Comparison of ENCODE assay signal across 8 mouse cellular contexts in genomic region chr9:62987824-62988223, GRCm38 (mm10). TPM values are rescaled to one million over a fixed set of nuclear protein-coding genes. Genes with fewer than 3 reads are reported as not detected.
DNase-seq lines count a peak whose midpoint lies in the region; ATAC-seq and TF ChIP-seq lines count a peak whose summit lies in the region.

Pias1 (minus strand) TSS chr9:62987924.

- H3K9ac ChIP-seq in forebrain, embryonic 11.5 days (ENCODE audit: low read length): no peak within 1 kb of the TSS
- no peak within 1 kb of the TSS for H3K9ac ChIP-seq in limb, embryonic 13.5 days
- no peak within 1 kb of the TSS for H3K9ac ChIP-seq in stomach, postnatal 0 days (ENCODE audit: low read length)

- no peaks in the 10 kb centered on the region for H3K27me3 ChIP-seq in testis, adult 2 months (ENCODE audit: control insufficient read depth, insufficient read depth, low read length)
- H3K27me3 ChIP-seq in forebrain, embryonic 11.5 days (ENCODE audit: control insufficient read depth, insufficient read depth, low read length): no peaks in the 10 kb centered on the region
- no peaks in the 10 kb centered on the region for H3K27me3 ChIP-seq in limb, embryonic 13.5 days
- H3K27me3 ChIP-seq in stomach, postnatal 0 days (ENCODE audit: control insufficient read depth, insufficient read depth, low read length): no peaks in the 10 kb centered on the region

- no peak within 1 kb of the TSS for H3K4me2 ChIP-seq in forebrain, embryonic 11.5 days (ENCODE audit: low read depth, low read length, severe bottlenecking)
- H3K4me2 ChIP-seq in limb, embryonic 13.5 days (replicated peaks): no peak within 1 kb of the TSS
- H3K4me2 ChIP-seq in stomach, postnatal 0 days (replicated peaks; ENCODE audit: low read depth): no peak within 1 kb of the TSS

- H3K4me3 ChIP-seq in testis, adult 2 months (ENCODE audit: control insufficient read depth, low read depth, low read length): peak within 1 kb of the TSS; percentile 77
- no peak within 1 kb of the TSS for H3K4me3 ChIP-seq in forebrain, embryonic 11.5 days (ENCODE audit: low read depth, low read length)
- no peak within 1 kb of the TSS for H3K4me3 ChIP-seq in limb, embryonic 13.5 days
- H3K4me3 ChIP-seq in stomach, postnatal 0 days (ENCODE audit: low read depth, low read length): no peak within 1 kb of the TSS

- intact Hi-C loops in heart, postnatal 25 days (cut with DNase I): no loop called here

- TF ChIP-seq CTCF in testis, adult 2 months (IDR thresholded peaks at IDR 0.05; ENCODE audit: control insufficient read depth, insufficient read depth, insufficient replicate concordance, low read depth, low read length): no peak
- TF ChIP-seq CTCF in stomach, postnatal 0 days (IDR thresholded peaks at IDR 0.05; ENCODE audit: low read depth): no peak

- H3K9me3 ChIP-seq in forebrain, embryonic 11.5 days (ENCODE audit: control insufficient read depth, low read length): no peaks in the 10 kb centered on the region
- no peaks in the 10 kb centered on the region for H3K9me3 ChIP-seq in limb, embryonic 13.5 days
- H3K9me3 ChIP-seq in stomach, postnatal 0 days (ENCODE audit: control insufficient read depth, low read length): no peaks in the 10 kb centered on the region

- 81% methylated on average over 5 of the region's 5 CpGs for WGBS in forebrain, embryonic 11.5 days
- 84% methylated on average over 5 of the region's 5 CpGs for WGBS in limb, embryonic 13.5 days
- WGBS in stomach, postnatal 0 days: 81% methylated on average over 5 of the region's 5 CpGs

- DNase-seq in testis, postnatal 10 days (ENCODE audit: low spot score): no peak
- no peak for DNase-seq in forebrain, embryonic 11.5 days (ENCODE audit: low spot score)
- DNase-seq in heart, postnatal 25 days (ENCODE audit: low spot score): no peak
- no peak for DNase-seq in stomach, postnatal 0 days (ENCODE audit: low spot score)
- DNase-seq in cerebellum, postnatal 10 days: no peak
- no peak for DNase-seq in MN1 (ENCODE audit: low spot score)

- ATAC-seq in forebrain, embryonic 11.5 days (replicated peaks; ENCODE audit: low FRiP score): no peak
- ATAC-seq in limb, embryonic 13.5 days (ENCODE audit: low FRiP score, low read depth): no peak
- no peak for ATAC-seq in stomach, postnatal 0 days (ENCODE audit: low FRiP score, low TSS enrichment)

- no peaks in the 10 kb centered on the region for H3K36me3 ChIP-seq in testis, adult 2 months (ENCODE audit: control insufficient read depth, insufficient read depth, low read length)
- H3K36me3 ChIP-seq in forebrain, embryonic 11.5 days (ENCODE audit: control insufficient read depth, insufficient read depth, low read length): no peaks in the 10 kb centered on the region
- no peaks in the 10 kb centered on the region for H3K36me3 ChIP-seq in limb, embryonic 13.5 days
- H3K36me3 ChIP-seq in stomach, postnatal 0 days (ENCODE audit: control insufficient read depth, insufficient read depth, low read length): no peaks in the 10 kb centered on the region

- H3K27ac ChIP-seq in testis, adult 2 months (ENCODE audit: control insufficient read depth, insufficient read depth, low read depth, low read length): no peak within 1 kb of the TSS
- no peak within 1 kb of the TSS for H3K27ac ChIP-seq in forebrain, embryonic 11.5 days (ENCODE audit: low read depth, low read length)
- no peak within 1 kb of the TSS for H3K27ac ChIP-seq in limb, embryonic 13.5 days
- H3K27ac ChIP-seq in stomach, postnatal 0 days (replicated peaks): no peak within 1 kb of the TSS

- H3K4me1 ChIP-seq in testis, adult 2 months (ENCODE audit: control insufficient read depth, insufficient read depth, low read length): no peaks in the 10 kb centered on the region
- H3K4me1 ChIP-seq in forebrain, embryonic 11.5 days (replicated peaks; ENCODE audit: control insufficient read depth, insufficient read depth, low read length): no peaks in the 10 kb centered on the region
- H3K4me1 ChIP-seq in limb, embryonic 13.5 days: no peaks in the 10 kb centered on the region
- no peaks in the 10 kb centered on the region for H3K4me1 ChIP-seq in stomach, postnatal 0 days (replicated peaks; ENCODE audit: control insufficient read depth, insufficient read depth)

- no peak for TF ChIP-seq POLR2A in testis, adult 2 months (IDR thresholded peaks at IDR 0.05; ENCODE audit: control insufficient read depth, low read depth, low read length)

- TF ChIP-seq EP300 in stomach, postnatal 0 days (optimal IDR thresholded peaks at IDR 0.05): no peak

RNA-seq across cellular contexts. Expression of gene Pias1, which starts in this region (rescaled TPM):
- 215 and 280 TPM in 2 replicates for polyA plus RNA-seq in testis, adult 2 months (2012; rRNA removed)
- polyA plus RNA-seq in forebrain, embryonic 11.5 days (2014; fragmentation: Nextera tagmentation; extraction: Ambion mirVana): 60.0 and 63.2 TPM in 2 replicates
- total RNA-seq in heart, postnatal 25 days (2021): 10 to 100 TPM; 20.3 to 24.5 TPM
- 56.1 and 57.8 TPM in 2 replicates for polyA plus RNA-seq in limb, embryonic 13.5 days (2015; fragmentation: Nextera tagmentation; extraction: Ambion mirVana)
- 28.0 and 28.4 TPM in 2 replicates for polyA plus RNA-seq in stomach, postnatal 0 days (2015; fragmentation: Nextera tagmentation; extraction: Ambion mirVana)
